In genomic region chr17:7187037-7187436, GRCm38 (mm10) we compare ENCODE assay signal across 4 mouse cellular contexts. TPM values are rescaled to one million over a fixed set of nuclear protein-coding genes. Genes with fewer than 3 reads are reported as not detected.
ATAC-seq and TF ChIP-seq lines count a peak whose summit lies in the region.
"Not testable (repeated sequence)": the region's sequence is repeated elsewhere in the genome, so short reads cannot be mapped to it uniquely, and the experiment has no call there.
"Had no signal": no experiment of that assay in that cellular context is flagged by ENCODE, and none has a peak within 500 bp of the region (broad histone marks: within the 10 kb centered on the region; RNA-seq: fewer than 3 reads in every experiment).

No protein-coding gene starts in this region.

- H3K79me3 ChIP-seq in C2C12 (ENCODE audit: low read depth): peaks cover 23% of the 10 kb centered on the region

- not testable (repeated sequence) for H3K4me3 ChIP-seq in C2C12 (ENCODE audit: insufficient read depth, poor library complexity, severe bottlenecking); midbrain, embryonic 12.5 days; myocyte

- H3K36me3 ChIP-seq in C2C12 (ENCODE audit: control insufficient read depth, insufficient read depth); midbrain, embryonic 12.5 days; myocyte (ENCODE audit: control insufficient read depth, insufficient read depth): not testable (repeated sequence)

- not testable (repeated sequence) for H3K9me3 ChIP-seq in midbrain, embryonic 12.5 days

- H3K27ac ChIP-seq in midbrain, embryonic 12.5 days (replicated peaks): peak overlapping the region; percentile 25; the same call in 1 of the 2 replicates

- H3K27me3 ChIP-seq in C2C12 (ENCODE audit: control insufficient read depth, insufficient read depth, insufficient read length); midbrain, embryonic 12.5 days; myocyte (ENCODE audit: control insufficient read depth, insufficient read depth, insufficient read length): not testable (repeated sequence)

- H3K9ac ChIP-seq in midbrain, embryonic 12.5 days (replicated peaks): not testable (repeated sequence)

- not testable (repeated sequence) for H3K4me2 ChIP-seq in midbrain, embryonic 12.5 days (replicated peaks); myocyte (ENCODE audit: low read depth)

- TF ChIP-seq CTCF in C2C12 (IDR thresholded peaks at IDR 0.05; ENCODE audit: control insufficient read depth, insufficient read depth, insufficient read length): not testable (repeated sequence)

- H3K4me1 ChIP-seq in midbrain, embryonic 12.5 days: not testable (repeated sequence)

- H3K79me2 ChIP-seq in C2C12 (ENCODE audit: control insufficient read depth, insufficient read depth): peaks cover 73% of the 10 kb centered on the region
- peaks cover 58% of the 10 kb centered on the region for H3K79me2 ChIP-seq in myocyte (ENCODE audit: control insufficient read depth, insufficient read depth)

- WGBS in midbrain, embryonic 12.5 days: 78% methylated on average over 1 of the region's 1 CpGs

- TF ChIP-seq POLR2A in myocyte (IDR thresholded peaks at IDR 0.05; ENCODE audit: insufficient read length, low read depth): not testable (repeated sequence)

- H3ac ChIP-seq in C2C12 (ENCODE audit: control insufficient read depth, insufficient read length, low read depth); myocyte (ENCODE audit: control insufficient read depth, insufficient read length): not testable (repeated sequence)

- not testable (repeated sequence) for ATAC-seq in midbrain, embryonic 12.5 days (ENCODE audit: low FRiP score, low read depth)

TF ChIP-seq in C2C12, 6 proteins besides CTCF, POLR2A, EP300 and RAD21:
- TF ChIP-seq MYOD1 (IDR thresholded peaks at IDR 0.05; ENCODE audit: control insufficient read depth, insufficient read length, low read depth): peak; percentile 33

TF ChIP-seq in myocyte, 11 proteins besides CTCF, POLR2A, EP300 and RAD21:
- TF ChIP-seq TCF3 (IDR thresholded peaks at IDR 0.05; ENCODE audit: insufficient read length, low read depth) (peak; percentile 14), MYOG (IDR thresholded peaks at IDR 0.05; ENCODE audit: control insufficient read depth in 1 of 3, insufficient read depth in 1 of 3, insufficient read length in 2 of 3, low read depth in 2 of 3) (peak in 2 of 3 experiments; percentile 68 to 85), MYOD1 (IDR thresholded peaks at IDR 0.05; ENCODE audit: control insufficient read depth in 1 of 3, insufficient read length in 2 of 3, low read depth in 2 of 3) (peak in 2 of 3 experiments; percentile 71 to 75), TCF12 (IDR thresholded peaks at IDR 0.05; ENCODE audit: insufficient read depth, poor library complexity, severe bottlenecking) (peak; percentile 40)

RNA-seq across cellular contexts. Expression of gene Rps6ka2, which starts 17.1 kb away (rescaled TPM):
- polyA plus RNA-seq in C2C12 (2012; fragmentation: generic; extraction: Trizol): 28.2 TPM
- polyA plus RNA-seq in midbrain, embryonic 12.5 days (2016; fragmentation: Nextera tagmentation; extraction: Ambion mirVana): 29.6 and 30.9 TPM in 2 replicates
- polyA plus RNA-seq in myocyte (2012; fragmentation: generic; extraction: Trizol): 56.9 TPM
- polyA plus RNA-seq: G1E had no signal
